Comparison of ENCODE assay signal across 12 mouse cellular contexts in genomic region chr11:57038807-57039206, GRCm38 (mm10). TPM values are rescaled to one million over a fixed set of nuclear protein-coding genes. Genes with fewer than 3 reads are reported as not detected.
DNase-seq lines count a peak whose midpoint lies in the region; ATAC-seq lines count a peak whose summit lies in the region.
"Had no signal": no experiment of that assay in that cellular context is flagged by ENCODE, and none has a peak within 500 bp of the region (broad histone marks: within the 10 kb centered on the region; RNA-seq: fewer than 3 reads in every experiment).

No protein-coding gene starts in this region.

- H3K36me3 ChIP-seq in hindbrain, embryonic 12.5 days, result no peaks in the 10 kb centered on the region
- H3K36me3 ChIP-seq: forebrain, embryonic 10.5 days had no signal

- H3K4me3 ChIP-seq in hindbrain, embryonic 12.5 days, result no peak overlapping the region
- H3K4me3 ChIP-seq: forebrain, embryonic 10.5 days had no signal

- no peak overlapping the region for H3K4me2 ChIP-seq in hindbrain, embryonic 12.5 days (replicated peaks)

- no peaks in the 10 kb centered on the region for H3K9me3 ChIP-seq in hindbrain, embryonic 12.5 days (replicated peaks)
- H3K9me3 ChIP-seq: forebrain, embryonic 10.5 days had no signal

- DNase-seq in heart, adult 18-20 months, result peak; percentile 2 to 4
- DNase-seq in heart, adult 8-10 months (ENCODE audit: low spot score), result no peak
- peak; percentile 91 for DNase-seq in brain, adult 2 months (ENCODE audit: low read depth, low spot score)
- DNase-seq in layer of hippocampus, adult 11-12 months (ENCODE audit: low spot score), result peak; percentile 75
- peak; percentile 78 to 96 for DNase-seq in left cerebral cortex, postnatal 25 days (ENCODE audit: low spot score in 2 of 2)
- DNase-seq in spleen, adult 18-20 months, result no peak
- DNase-seq: cerebellum, adult 2 months; kidney, adult 18-20 months; liver, postnatal 0 days had no signal

- H3K4me1 ChIP-seq in hindbrain, embryonic 12.5 days, result no peaks in the 10 kb centered on the region
- H3K4me1 ChIP-seq: forebrain, embryonic 10.5 days had no signal

- intact Hi-C loops in left cerebral cortex, postnatal 25 days (cut with DNase I), result loop anchor here (5.0 kb wide), 1 partner anchor 233 kb away; no protein-coding TSS in a partner anchor

- H3K9ac ChIP-seq in hindbrain, embryonic 12.5 days, result no peak overlapping the region
- H3K9ac ChIP-seq: liver, postnatal 0 days had no signal

- H3K27ac ChIP-seq in hindbrain, embryonic 12.5 days, result no peak overlapping the region
- H3K27ac ChIP-seq: forebrain, embryonic 10.5 days had no signal

- ATAC-seq in hindbrain, embryonic 12.5 days (ENCODE audit: low FRiP score), result no peak
- no peak for ATAC-seq in erythroid progenitor cell, adult 5-6 weeks (replicated peaks; ENCODE audit: low FRiP score, poor library complexity, severe bottlenecking)
- ATAC-seq: liver, postnatal 0 days had no signal

- WGBS in hindbrain, embryonic 12.5 days, result 62% methylated on average over 7 of the region's 7 CpGs

- no peaks in the 10 kb centered on the region for H3K27me3 ChIP-seq in hindbrain, embryonic 12.5 days

RNA-seq across cellular contexts. Expression of gene Gria1, which starts 27.6 kb away (rescaled TPM):
- under 1 TPM; 0.15 to 0.49 TPM for total RNA-seq in heart, adult 18-20 months (2021)
- under 1 TPM; 0.06 to 0.28 (median 0.22) TPM for total RNA-seq in heart, adult 8-10 months (2022)
- 100 to 1,000 TPM; 217 to 229 TPM for total RNA-seq in left cerebral cortex, postnatal 25 days (2021)
- polyA plus RNA-seq in hindbrain, embryonic 12.5 days (2016; fragmentation: Nextera tagmentation; extraction: Ambion mirVana), result 7.1 and 13.9 TPM in 2 replicates
- total RNA-seq in erythroid progenitor cell, adult 5-6 weeks (2015; ENCODE audit: low replicate concordance), result not detected in 2 replicates
- total RNA-seq in erythroid progenitor cell, adult 5-6 weeks (2017; ENCODE audit: low replicate concordance), result not detected in 2 replicates
- polyA plus RNA-seq: liver, postnatal 0 days had no signal

Comparison
In these comparisons a context has a peak if more than half of its experiments do, and no peak if none do; other contexts are left out.
1. DNase-seq: peak in heart, adult 18-20 months (2 of 2), brain, adult 2 months (single experiment), layer of hippocampus, adult 11-12 months (single experiment) and left cerebral cortex, postnatal 25 days (2 of 2); none in heart, adult 8-10 months (single experiment) and spleen, adult 18-20 months (0 of 2).
2. RNA of gene Gria1, which starts 27.6 kb away (total RNA-seq): 217 to 229 TPM in left cerebral cortex, postnatal 25 days; 0.15 to 0.49 TPM in heart, adult 18-20 months, 0.06 to 0.28 TPM in heart, adult 8-10 months and not detected in erythroid progenitor cell, adult 5-6 weeks; every median in the first group is over 100 times any median in the second.